Mouse (Mus musculus) heart, postnatal 10 days (tissue): ENCODE results near the gene Reln. TPM values are rescaled to one million over a fixed set of nuclear protein-coding genes. Genes with fewer than 3 reads are reported as not detected.

ENCODE experiments used
- DNase-seq, 2 experiments: peaks; one replicate each; pipeline ENCODE4 v3.0.0; 2021
- intact Hi-C: fragments of 180-260 bp; cut with DNase I; formaldehyde crosslinking; loops from one replicate; pipeline ENCODE4 v1.15.1; 2025
- total RNA-seq, 2 experiments: library from RNA; stranded (reverse); gene quantifications; 2 replicates each; pipeline ENCODE4 v1.2.3; 2021

The Reln gene
- total RNA-seq, 2 experiments from 2014 or later, result 3.2 to 3.8 TPM

DNA sequence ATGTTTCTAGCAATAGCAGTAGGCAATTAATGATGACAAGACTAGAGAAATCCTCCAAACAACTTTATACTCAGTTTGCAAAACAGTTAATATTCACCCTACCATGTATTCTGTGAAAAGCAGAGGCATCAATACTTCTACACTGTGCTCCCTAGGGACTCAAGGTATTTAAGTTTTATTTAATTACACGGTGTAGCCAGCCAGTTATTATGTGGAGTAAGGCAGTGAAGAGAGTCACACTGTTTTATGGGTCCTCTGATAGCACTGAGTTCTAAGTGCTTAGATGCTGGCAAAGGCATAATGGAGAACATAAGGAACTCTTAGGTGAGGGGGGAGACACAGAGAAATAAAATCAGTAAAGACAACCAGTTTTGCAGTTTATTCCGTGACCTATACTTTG lies 101.0 kb downstream of the Reln start:
- DNase-seq, result no peak
- intact Hi-C loops, result no loop called here

DNA sequence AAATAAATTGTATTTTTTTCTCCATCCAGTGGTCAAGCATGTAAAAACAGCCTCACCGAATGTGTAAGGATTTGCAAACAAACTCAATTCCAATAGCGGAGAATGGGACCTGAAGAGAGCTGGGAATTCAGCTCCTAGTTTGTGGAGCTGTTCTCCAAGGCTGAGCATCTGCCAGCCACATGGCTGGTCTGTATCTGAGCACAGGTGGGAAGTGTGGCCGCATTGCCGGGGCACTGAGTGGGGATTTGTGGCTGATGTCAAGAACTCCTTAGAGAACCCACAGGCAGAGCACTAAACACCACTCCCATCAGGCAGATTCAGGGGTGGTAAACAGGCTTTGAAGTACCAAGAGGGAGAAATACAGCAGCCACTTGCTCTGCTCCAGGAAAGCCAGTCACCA lies 102.9 kb downstream of the Reln start:
- intact Hi-C loops, result no loop called here

DNA sequence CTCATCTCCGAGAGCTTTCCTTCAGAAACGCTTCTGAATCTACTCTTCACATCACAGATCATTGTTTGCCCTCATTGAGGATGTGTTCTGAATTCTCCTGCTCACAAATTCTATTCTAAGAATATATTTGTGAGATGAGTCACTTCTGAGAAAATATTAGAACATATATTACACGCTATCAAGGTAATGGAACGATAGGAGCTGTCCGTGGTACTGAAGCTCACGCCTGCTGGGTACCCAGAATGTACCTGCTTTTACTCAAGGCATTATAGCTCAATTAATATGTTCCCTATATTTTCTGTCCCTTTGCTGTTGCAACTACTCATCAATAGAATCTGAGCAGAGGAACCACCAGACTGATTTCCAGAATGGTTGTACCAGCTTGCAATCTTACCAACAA lies 107.7 kb downstream of the Reln start:
- intact Hi-C loops, result no loop called here
- DNase-seq, result peak; percentile 26 to 51

More for the DNA sequence above, 102.9 kb downstream of the Reln start:
- DNase-seq, result no peak

DNA sequence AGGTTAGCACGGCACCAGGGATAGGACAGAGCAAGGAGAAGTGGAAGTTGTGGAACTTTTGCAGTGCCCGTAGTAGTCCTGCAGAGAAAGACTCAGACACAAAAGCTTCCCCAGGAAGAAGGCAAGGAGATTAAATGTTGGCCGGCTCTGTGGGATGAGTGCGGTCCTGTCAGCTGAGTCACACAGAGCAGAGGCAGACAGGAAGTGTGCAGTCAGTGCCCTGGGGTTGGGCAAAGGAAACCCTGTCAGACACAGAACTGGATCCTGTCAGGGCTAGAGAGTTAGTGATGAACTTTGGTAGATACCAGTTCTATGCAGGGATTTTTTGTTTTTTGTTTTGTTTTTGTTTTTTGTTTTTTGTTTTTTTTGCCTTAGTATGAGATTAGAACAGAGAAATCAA lies 120.0 kb downstream of the Reln start:
- DNase-seq, result no peak
- intact Hi-C loops, result no loop called here

DNA sequence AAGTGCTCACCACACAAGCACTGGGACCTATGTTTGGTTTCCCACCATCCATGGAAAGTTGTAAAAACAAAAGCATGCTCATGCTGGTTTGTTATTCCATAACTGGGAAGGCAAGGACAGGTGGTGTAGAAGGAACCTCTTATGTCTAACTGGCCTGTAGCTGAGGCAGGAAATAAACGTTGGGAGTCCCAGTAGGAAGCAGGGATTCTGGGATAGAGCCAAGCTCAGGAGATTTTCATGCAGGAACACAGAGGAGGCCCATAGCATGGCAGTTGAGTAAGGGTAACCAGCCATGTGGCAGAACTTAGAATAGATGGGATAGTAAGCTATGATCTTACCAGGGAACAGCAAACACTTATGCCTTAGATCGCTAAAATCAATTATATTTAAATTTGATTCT lies 120.6 kb downstream of the Reln start:
- DNase-seq, result no peak
- intact Hi-C loops, result no loop called here

DNA sequence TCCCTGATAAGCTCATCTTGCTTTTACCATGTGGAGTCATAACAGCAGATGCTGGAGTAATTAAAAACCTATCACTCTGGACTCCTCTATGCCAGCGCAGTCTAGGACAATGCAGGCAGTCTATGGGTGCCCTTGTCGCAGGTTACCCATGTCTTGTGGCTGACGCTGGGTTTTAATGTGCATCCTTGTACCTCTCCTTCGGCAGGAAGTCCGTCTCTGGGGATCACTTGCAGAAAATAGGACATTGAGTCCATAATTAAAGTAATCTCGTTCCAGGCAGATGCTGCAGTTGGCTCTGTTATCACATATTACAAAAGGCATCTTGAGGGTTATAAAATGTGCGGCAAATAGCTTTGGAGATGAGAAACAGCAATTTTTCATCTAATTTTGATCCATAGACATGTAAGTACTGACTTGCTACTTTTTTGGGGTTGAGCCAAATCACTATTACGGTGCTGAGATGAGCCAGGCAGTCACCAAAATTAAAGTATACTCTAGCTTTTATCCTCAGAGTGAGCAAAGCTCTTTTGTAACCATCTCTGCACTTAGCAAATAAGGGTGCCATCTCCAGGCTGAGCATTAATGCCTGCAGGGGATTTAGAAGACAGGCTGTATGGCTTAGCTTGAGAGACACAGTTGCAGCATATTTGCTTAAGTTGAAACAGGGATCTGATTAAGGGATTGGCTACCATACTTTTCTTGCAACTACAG lies 136.0 kb downstream of the Reln start:
- no peak for DNase-seq
- intact Hi-C loops, result no loop called here

DNA sequence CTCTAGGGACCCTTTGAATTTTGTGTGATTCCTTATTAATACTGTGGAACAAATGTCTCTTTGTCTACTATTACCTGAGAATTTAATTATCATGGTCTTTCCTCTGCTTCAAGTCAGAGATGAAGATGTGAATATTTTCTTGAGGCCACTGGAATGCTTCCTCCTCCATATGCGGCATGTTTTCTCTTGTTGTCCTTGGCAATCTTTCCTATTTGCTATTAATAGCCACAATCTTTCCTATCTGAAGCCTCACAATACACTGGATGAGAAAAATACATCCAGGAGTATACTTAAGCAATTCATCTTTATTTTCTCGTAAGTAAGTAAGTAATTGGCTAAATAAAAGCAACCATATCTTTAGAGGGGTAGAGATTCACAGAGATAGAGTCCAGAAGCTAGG lies 146.6 kb downstream of the Reln start:
- intact Hi-C loops, result no loop called here
- no peak for DNase-seq

DNA sequence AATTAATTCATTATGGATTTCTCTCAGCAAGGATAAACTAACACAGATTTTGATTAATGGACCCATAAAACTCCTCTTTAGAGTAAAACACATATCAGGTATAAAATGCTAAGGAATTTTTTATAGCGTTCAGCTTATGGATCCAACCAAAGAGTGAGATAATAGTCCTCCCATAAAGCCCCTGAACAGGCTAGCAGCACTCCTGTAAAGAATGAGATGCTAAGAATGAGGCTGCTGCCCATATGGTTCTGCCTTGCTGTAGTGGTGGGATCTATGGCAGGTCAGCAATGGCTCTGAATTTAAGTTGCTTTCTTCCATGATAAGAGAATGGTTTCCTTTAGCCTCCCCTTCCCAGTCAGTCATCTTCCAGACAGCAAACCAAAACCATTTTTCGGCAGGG lies 147.6 kb downstream of the Reln start:
- intact Hi-C loops, result no loop called here
- DNase-seq, result no peak

DNA sequence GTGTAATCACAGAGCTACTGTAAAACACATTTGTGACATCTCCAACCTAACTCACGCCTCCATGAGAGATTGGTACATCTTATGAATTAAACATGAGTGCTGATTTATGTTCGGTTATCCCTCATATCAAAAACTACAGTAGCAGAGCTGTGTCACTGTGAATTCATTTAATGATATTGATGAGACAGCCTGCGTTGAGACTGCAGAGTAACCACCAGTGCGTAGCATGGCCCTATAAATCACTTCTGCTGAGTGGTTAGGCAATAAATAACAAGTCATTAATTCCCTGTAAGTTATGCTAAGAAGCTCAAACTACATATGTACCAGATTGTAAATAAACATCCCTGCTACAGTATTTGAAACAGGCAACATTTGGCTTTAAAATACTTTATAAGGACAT lies 148.0 kb downstream of the Reln start:
- DNase-seq, result no peak
- intact Hi-C loops, result no loop called here

DNA sequence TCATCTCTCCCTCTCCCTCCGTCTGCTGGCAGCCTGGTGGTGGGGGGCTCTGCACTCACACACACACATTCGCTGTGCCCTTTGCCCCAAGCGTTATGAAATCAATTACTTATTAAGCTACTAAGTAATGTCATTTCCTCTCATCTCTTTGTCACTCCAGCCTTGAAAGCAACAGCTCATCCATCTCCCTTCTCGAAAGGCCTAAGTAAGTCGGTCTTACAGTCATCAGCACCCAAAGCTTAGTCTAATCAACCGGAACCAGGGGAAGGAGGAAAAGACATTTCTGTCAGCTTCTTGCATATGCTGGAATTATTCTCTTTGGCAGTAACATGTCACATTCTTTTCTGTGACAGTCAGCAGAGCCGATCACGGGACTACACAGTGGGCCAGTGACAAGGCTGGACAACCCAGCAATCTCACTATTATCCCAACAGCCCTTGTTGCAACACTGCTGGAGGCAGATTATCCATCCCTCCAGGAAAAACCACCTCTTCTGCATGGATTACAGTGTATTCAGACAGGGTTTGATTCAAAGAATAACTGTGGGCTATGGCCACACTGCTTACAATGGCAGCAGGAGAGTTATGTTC lies 149.1 kb downstream of the Reln start:
- intact Hi-C loops, result no loop called here

DNA sequence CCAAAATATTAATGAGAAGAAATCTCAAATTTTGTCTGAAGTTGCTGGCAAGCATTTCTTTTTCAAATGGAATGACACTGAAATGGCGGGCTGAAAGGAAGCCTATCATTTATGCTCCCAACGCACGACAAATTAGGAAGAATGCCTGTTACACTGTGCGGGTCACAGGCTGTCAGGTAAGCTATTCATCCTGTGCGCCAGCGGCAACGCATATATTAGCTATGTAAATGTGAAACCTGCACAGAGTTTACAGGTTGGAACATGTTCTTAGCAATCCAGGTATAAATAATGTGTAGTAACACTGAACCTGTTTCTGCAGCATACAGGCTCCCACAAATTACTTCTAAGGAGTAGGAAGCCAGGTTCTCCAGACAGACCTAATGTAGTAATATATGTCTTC lies 152.7 kb downstream of the Reln start:
- intact Hi-C loops, result loop anchor here (5.0 kb wide), 1 partner anchor 74 kb away; no protein-coding TSS in a partner anchor
- no peak for DNase-seq

More for the DNA sequence above, 149.1 kb downstream of the Reln start:
- no peak for DNase-seq

DNA sequence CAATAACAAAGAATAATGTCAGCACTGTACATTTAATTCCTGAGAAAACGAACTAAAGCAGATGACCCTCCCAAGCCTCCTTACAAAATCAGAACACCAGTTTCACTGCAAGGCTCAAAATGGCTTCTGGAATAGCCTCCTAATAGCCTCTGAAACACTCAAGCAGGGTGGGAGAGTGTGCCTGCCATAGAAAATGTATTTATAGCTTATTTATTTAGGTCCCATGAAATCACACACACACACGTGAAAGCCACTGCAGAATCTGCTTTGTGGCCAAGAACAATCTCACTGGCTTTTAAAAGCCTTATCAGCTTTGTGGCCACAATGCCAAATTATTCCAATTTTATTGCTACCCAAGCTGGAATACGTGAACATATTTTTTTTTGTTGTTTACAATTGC lies 154.2 kb downstream of the Reln start:
- intact Hi-C loops, result loop anchor here (5.0 kb wide), 1 partner anchor 73 kb away; no protein-coding TSS in a partner anchor
- DNase-seq, result peak in 1 of 2 experiments; percentile 7

DNA sequence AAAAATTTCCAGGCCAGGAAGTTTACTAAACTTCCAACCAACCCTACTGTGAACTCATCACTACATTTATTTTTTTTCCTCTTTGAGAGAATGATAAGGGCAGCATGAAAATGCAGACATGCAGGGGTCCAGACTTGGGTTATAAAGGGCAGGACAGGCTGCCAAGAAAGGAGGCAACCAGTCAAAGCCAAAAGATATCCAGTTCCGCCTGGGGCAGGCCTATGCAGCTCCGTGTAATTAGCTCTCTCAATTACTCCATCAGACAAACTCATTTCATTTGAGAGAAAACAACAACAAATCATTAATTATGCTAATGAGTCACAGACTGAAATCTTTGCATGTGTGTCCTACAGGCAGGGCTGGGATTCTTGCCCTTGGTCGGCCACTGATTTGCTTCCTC lies 156.9 kb downstream of the Reln start:
- intact Hi-C loops, result no loop called here
- peak in 1 of 2 experiments; percentile 10 for DNase-seq

DNA sequence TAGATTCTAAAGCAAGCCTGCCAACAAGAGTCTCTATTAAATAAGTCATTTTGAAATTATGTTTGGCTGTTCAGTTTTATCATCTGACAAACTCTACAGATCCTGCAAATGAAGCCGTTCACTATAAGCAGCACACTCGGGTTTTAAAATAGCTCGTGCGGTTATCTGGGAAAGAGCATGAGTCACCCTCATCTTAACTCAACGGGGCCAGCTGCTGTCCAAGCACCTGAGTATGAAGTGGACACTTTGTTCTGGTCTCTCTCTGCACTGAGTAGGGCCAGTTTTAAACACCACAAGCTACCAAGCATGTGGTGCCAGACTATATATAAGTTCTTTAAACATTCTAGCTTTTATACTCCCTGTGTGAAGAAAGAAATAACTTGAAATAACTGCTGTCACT lies 168.0 kb downstream of the Reln start:
- peak; percentile 6 to 24 for DNase-seq
- intact Hi-C loops, result no loop called here

DNA sequence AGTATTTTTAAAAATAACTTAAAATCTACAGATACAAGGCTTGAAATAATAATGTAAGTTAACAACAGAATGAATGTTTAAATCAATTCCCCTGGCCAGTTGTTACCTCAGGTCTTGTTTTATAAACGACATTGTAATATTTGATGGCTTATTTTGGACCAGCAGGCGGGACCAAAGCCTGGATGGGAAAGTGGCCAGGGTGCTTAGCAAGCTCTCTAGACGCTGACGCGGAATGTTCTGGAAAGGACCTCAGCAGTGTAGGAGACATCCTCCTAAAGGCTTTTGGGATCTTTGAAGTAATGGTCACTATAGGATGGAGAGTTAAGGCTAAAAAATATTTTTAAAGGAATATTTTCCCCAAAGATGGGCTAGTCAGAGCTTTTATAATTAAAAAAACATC lies 173.2 kb downstream of the Reln start:
- no peak for DNase-seq
- intact Hi-C loops, result no loop called here

DNA sequence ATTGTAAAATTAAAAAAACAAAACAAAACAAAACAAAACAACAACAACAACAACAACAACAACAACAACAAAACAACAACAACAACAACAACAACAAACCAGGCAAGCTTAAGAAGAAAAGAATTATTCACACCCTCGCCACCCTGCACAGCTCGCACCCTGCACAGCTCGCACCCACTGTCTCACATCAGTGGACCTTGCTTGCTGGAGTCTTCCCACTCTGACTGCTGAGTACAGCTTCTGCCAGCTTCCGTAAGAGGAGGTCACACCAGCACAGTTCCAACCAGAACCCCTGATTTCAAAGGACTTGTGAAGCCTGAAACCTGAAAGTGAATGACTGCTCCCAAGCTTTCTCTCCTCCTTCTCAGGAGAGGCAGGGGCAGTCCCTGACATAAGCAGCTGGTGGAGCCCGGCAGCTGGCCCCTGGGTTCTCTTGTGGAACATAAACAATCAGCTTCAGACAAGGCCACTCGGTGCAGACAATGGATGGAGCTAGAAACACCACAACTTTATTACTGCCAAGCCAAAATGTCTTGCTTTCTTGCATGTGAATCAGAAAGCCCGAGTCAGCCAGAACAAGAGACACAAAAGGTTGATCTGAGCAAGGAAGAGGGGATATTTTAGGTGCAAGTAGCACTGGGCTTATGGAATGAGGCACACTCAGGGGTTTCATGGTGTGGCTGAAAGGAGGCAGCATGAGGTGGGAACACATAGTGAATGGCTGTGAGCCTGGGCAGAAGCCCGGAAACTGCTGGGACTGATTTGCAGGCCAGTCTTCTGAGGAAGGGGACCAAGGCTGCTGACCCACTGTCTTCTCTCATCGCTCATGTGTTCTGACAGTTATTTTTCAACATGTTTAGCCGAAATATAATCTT lies 180.2 kb downstream of the Reln start:
- intact Hi-C loops, result no loop called here
- no peak for DNase-seq

DNA sequence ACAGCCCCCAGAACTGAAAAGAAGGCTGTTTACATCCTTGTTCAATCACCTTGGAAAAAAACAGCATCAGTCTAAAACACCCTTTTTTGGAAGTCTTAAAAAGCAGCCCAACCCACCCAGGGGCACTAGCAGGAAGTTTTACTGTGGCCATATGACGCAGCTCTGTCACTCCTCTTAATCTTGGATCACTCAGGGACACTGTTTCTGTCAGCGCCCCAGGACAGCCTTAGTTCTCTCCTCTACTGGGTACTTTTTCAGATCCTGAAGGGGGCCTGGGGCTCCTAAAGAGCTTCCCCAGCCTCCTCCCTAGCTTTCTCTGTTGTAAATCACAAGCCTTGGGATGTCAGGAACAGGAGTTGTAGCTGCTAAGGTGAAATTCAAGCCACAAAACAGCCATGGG lies 183.6 kb downstream of the Reln start:
- intact Hi-C loops, result no loop called here
- no peak for DNase-seq

DNA sequence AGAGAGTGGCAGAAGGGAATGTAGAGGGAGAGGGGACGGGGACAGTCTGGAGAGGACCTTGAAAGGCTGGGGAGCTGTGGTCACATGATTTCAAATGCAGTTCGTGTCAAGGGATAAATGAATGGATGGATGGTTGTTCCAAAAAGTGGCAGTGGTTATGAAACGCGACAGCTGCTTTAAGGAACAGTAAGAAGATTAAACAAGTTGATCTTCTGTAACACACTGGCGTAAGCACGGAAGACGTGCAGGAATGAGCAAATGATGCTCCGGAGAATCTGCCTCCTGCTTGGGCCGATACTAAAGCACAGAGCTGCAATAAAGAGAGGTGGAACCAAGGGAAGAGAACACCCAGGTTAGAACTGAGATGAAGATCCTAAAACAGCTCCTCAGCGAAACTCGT lies 185.7 kb downstream of the Reln start:
- intact Hi-C loops, result no loop called here
- no peak for DNase-seq

DNA sequence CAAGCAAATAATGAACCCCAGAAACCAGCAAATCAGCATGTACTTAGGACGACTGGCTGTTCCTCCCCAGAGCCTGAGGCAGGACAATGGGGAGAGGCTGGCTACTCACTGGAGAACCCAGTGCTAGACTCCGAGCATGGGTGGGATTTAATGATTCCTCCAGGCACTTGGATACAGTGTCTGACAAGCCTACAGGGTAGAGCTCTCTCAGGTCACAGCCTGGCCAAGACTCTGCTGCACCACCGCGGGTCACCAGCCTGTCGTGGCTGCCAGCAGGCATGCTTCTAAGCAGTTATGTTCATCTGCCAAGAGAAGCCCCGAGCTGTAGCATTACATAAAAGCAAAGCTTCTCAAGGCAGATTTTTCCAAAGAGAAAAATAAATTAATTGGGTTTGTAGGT lies 190.9 kb downstream of the Reln start:
- intact Hi-C loops, result no loop called here
- DNase-seq, result no peak

DNA sequence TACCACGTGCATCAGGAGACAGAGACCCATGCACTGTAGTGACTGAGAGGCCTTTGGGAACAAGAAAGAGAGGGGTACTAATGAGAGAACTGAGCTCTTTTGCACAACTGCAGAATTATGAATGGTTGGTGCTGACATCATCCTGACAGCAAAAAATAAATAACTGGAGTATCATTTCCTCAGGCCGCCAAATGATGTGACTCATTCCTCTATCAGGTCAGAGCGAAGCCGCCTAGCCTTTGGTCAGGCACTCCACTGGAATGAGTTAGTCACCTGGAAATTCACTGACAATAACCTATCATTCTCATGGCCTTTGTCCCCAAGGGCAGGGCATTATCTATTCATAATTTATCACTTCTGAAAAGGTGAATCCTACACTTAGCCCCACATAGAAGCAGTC lies 202.7 kb downstream of the Reln start:
- intact Hi-C loops, result no loop called here
- no peak for DNase-seq

DNA sequence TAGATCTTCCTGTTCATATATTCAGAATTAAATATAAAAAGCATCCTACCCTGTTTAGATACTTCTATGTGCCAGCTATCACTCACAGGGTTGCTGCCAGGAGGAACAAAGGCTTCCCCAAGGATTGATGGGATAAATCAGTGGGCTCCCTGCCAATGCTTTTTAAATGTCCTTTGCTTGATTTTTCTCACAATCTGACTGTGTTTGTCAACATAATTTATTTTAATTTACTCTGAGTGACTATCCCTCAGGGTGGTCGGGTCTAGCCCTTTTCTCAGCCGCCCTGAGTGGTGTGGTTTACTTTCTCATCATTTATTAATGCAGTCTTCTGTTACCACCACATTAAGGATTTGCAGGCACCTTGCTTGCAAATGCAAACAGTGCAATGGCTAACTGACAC lies 205.5 kb downstream of the Reln start:
- DNase-seq, result no peak
- intact Hi-C loops, result no loop called here

DNA sequence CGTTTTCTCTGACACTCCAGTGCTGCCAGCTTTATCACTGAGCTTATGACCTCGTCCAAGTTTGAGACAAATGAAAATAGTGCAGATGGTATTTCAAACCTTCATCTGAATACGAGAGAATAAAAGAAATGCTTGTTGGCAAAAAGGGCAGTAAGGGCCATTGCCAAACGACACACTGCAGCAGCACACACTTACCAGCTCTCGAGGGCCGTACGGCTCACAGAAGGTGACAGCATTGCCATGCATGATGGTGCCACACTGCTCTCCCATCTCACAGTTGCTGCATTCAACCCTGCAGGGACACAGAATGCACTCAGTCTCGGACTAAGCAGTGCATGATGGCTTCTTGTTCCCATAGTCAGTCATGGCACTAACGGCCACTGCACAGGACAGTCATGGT lies 210.1 kb downstream of the Reln start:
- intact Hi-C loops, result no loop called here
- DNase-seq, result no peak
